Mouse (Mus musculus): ENCODE measurements around the gene Mab21l1. TPM values are rescaled to one million over a fixed set of nuclear protein-coding genes. Genes with fewer than 3 reads are reported as not detected.

Mab21l1 gene
- polyA plus RNA-seq, 1 experiment from 2014 or later = 13.0 TPM

- no peak overlapping the region for H3K4me2 ChIP-seq (replicated peaks)
- no peaks in the 10 kb centered on the region for H3K9me3 ChIP-seq
- no peak overlapping the region for H3K27ac ChIP-seq
- no peak overlapping the region for H3K9ac ChIP-seq
- WGBS = 75% methylated on average over 11 of the region's 11 CpGs
- H3K4me1 ChIP-seq (replicated peaks) = no peaks in the 10 kb centered on the region
- H3K36me3 ChIP-seq = no peaks in the 10 kb centered on the region
- no peaks in the 10 kb centered on the region for H3K27me3 ChIP-seq (replicated peaks)
- H3K4me3 ChIP-seq (replicated peaks) = no peak overlapping the region
- ATAC-seq = no peak
Observed at GRCm38 (mm10) chr3:55756602-55757190, 25.6 kb upstream of the Mab21l1 start.

- no peak overlapping the region for H3K27ac ChIP-seq
- no peaks in the 10 kb centered on the region for H3K9me3 ChIP-seq
- no peaks in the 10 kb centered on the region for H3K4me1 ChIP-seq (replicated peaks)
- no peak for ATAC-seq
- no peaks in the 10 kb centered on the region for H3K27me3 ChIP-seq (replicated peaks)
- no peak overlapping the region for H3K9ac ChIP-seq
- H3K4me2 ChIP-seq (replicated peaks) = no peak overlapping the region
- 56% methylated on average over 8 of the region's 8 CpGs for WGBS
- no peaks in the 10 kb centered on the region for H3K36me3 ChIP-seq
- H3K4me3 ChIP-seq (replicated peaks) = no peak overlapping the region
Observed at GRCm38 (mm10) chr3:55758297-55758696, 24.0 kb upstream of the Mab21l1 start.

- Histone ChIP-seq H3K9me3 (no peaks in the 10 kb centered on the region), H3K36me3 (no peaks in the 10 kb centered on the region), H3K4me3 (replicated peaks) (no peak overlapping the region), H3K4me1 (replicated peaks) (no peaks in the 10 kb centered on the region), H3K27ac (no peak overlapping the region), H3K4me2 (replicated peaks) (no peak overlapping the region), H3K27me3 (replicated peaks) (no peaks in the 10 kb centered on the region), H3K9ac (no peak overlapping the region)
- WGBS = 62% methylated on average over 8 of the region's 8 CpGs
- no peak for ATAC-seq
Observed at GRCm38 (mm10) chr3:55763591-55763990, 18.7 kb upstream of the Mab21l1 start.

GRCm38 (mm10) chr3:55768654-55769053, 13.7 kb upstream of the Mab21l1 start:
- Histone ChIP-seq H3K4me2 (replicated peaks) (no peak overlapping the region), H3K9me3 (no peaks in the 10 kb centered on the region), H3K9ac (no peak overlapping the region), H3K36me3 (no peaks in the 10 kb centered on the region), H3K27me3 (replicated peaks) (no peaks in the 10 kb centered on the region), H3K4me1 (replicated peaks) (no peaks in the 10 kb centered on the region), H3K27ac (no peak overlapping the region), H3K4me3 (replicated peaks) (no peak overlapping the region)
- ATAC-seq = no peak
- 83% methylated on average over 2 of the region's 2 CpGs for WGBS

- H3K27me3 ChIP-seq (replicated peaks) = no peaks in the 10 kb centered on the region
- no peak overlapping the region for H3K27ac ChIP-seq
- no peaks in the 10 kb centered on the region for H3K36me3 ChIP-seq
- no peak overlapping the region for H3K4me2 ChIP-seq (replicated peaks)
- no peak overlapping the region for H3K9ac ChIP-seq
- no peak for ATAC-seq
- 80% methylated on average over 2 of the region's 2 CpGs for WGBS
- no peak overlapping the region for H3K4me3 ChIP-seq (replicated peaks)
- H3K4me1 ChIP-seq (replicated peaks) = no peaks in the 10 kb centered on the region
- H3K9me3 ChIP-seq = no peaks in the 10 kb centered on the region
Observed at GRCm38 (mm10) chr3:55769308-55769707, 13.0 kb upstream of the Mab21l1 start.

- 51% methylated on average over 6 of the region's 6 CpGs for WGBS
- ATAC-seq = no peak
- Histone ChIP-seq H3K9ac (no peak overlapping the region), H3K36me3 (no peaks in the 10 kb centered on the region), H3K27ac (no peak overlapping the region), H3K4me2 (replicated peaks) (no peak overlapping the region), H3K27me3 (replicated peaks) (peaks cover 4% of the 10 kb centered on the region; the same call in 1 of the 2 replicates), H3K4me3 (replicated peaks) (no peak overlapping the region), H3K9me3 (no peaks in the 10 kb centered on the region), H3K4me1 (replicated peaks) (no peaks in the 10 kb centered on the region)
Observed at GRCm38 (mm10) chr3:55774203-55774602, 8.1 kb upstream of the Mab21l1 start.

- Histone ChIP-seq H3K9me3 (no peaks in the 10 kb centered on the region), H3K4me3 (replicated peaks) (no peak overlapping the region), H3K27me3 (replicated peaks) (peaks cover 10% of the 10 kb centered on the region), H3K9ac (no peak overlapping the region), H3K27ac (no peak overlapping the region), H3K4me1 (replicated peaks) (peaks cover 3% of the 10 kb centered on the region), H3K4me2 (replicated peaks) (no peak overlapping the region), H3K36me3 (no peaks in the 10 kb centered on the region)
- no peak for ATAC-seq
- 77% methylated on average over 7 of the region's 7 CpGs for WGBS
Observed at GRCm38 (mm10) chr3:55775245-55775644, 7.1 kb upstream of the Mab21l1 start.

GRCm38 (mm10) chr3:55775753-55776152, 6.6 kb upstream of the Mab21l1 start:
- peaks cover 7% of the 10 kb centered on the region for H3K4me1 ChIP-seq (replicated peaks)
- no peak for ATAC-seq
- 87% methylated on average over 6 of the region's 6 CpGs for WGBS
- H3K4me3 ChIP-seq (replicated peaks) = no peak overlapping the region
- H3K27ac ChIP-seq = no peak overlapping the region
- no peaks in the 10 kb centered on the region for H3K9me3 ChIP-seq
- no peaks in the 10 kb centered on the region for H3K36me3 ChIP-seq
- no peak overlapping the region for H3K9ac ChIP-seq
- peaks cover 15% of the 10 kb centered on the region for H3K27me3 ChIP-seq (replicated peaks)
- H3K4me2 ChIP-seq (replicated peaks) = no peak overlapping the region

GRCm38 (mm10) chr3:55777501-55777900, 4.8 kb upstream of the Mab21l1 start:
- H3K9me3 ChIP-seq = no peaks in the 10 kb centered on the region
- no peak overlapping the region for H3K4me2 ChIP-seq (replicated peaks)
- WGBS = 70% methylated on average over 4 of the region's 4 CpGs
- H3K36me3 ChIP-seq = no peaks in the 10 kb centered on the region
- H3K4me1 ChIP-seq (replicated peaks) = peaks cover 8% of the 10 kb centered on the region
- ATAC-seq = no peak
- peaks cover 31% of the 10 kb centered on the region for H3K27me3 ChIP-seq (replicated peaks)
- H3K27ac ChIP-seq = no peak overlapping the region
- H3K9ac ChIP-seq = no peak overlapping the region
- H3K4me3 ChIP-seq (replicated peaks) = no peak overlapping the region

- H3K4me3 ChIP-seq (replicated peaks) = no peak overlapping the region
- H3K9ac ChIP-seq = no peak overlapping the region
- ATAC-seq = no peak
- H3K36me3 ChIP-seq = no peaks in the 10 kb centered on the region
- H3K4me1 ChIP-seq (replicated peaks) = peaks cover 8% of the 10 kb centered on the region
- no peak overlapping the region for H3K27ac ChIP-seq
- WGBS = 68% methylated on average over 8 of the region's 8 CpGs
- H3K27me3 ChIP-seq (replicated peaks) = peaks cover 41% of the 10 kb centered on the region
- H3K4me2 ChIP-seq (replicated peaks) = no peak overlapping the region
- no peaks in the 10 kb centered on the region for H3K9me3 ChIP-seq
Observed at GRCm38 (mm10) chr3:55778764-55779730, 3.3 kb upstream of the Mab21l1 start.

- Histone ChIP-seq H3K27me3 (replicated peaks) (peaks cover 41% of the 10 kb centered on the region), H3K4me2 (replicated peaks) (peak overlapping the region; percentile 39), H3K4me3 (replicated peaks) (peak overlapping the region; percentile 7), H3K36me3 (no peaks in the 10 kb centered on the region), H3K4me1 (replicated peaks) (peaks cover 8% of the 10 kb centered on the region), H3K9ac (no peak overlapping the region), H3K27ac (0 out of 2 replicates have a peak overlapping the region, but pooled peaks have one; percentile 1), H3K9me3 (no peaks in the 10 kb centered on the region)
- WGBS = 13% methylated on average over 53 of the region's 53 CpGs
- ATAC-seq = peak; percentile 52; the same call in 1 of the 2 replicates
Observed at GRCm38 (mm10) chr3:55780120-55781070, 1.9 kb upstream of the Mab21l1 start.

All from intestine, embryonic 15.5 days (tissue).